15 mouse cellular contexts compared by ENCODE assay signal in the genomic region with DNA sequence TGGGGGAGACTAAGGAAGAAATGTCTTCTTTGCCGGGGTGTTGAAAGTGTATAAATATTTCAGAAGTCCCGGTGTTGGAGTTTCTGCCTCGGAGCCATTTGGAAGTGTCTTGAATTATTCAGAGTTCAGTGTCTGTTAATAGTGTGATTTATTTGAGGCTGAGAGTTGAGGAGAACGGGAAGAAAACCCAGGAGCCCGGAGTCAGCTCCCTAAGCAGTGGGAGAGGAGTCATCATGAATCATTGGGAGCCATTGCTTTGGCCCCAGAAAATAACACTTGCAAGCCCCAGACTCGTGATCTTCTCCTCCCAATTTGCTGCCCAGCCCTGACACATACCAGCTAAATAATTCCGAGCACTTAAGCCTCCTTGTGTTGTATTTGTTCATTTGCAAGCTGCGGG.
"Had no signal": no experiment of that assay in that cellular context is flagged by ENCODE, and none has a peak within 500 bp of the region (broad histone marks: within the 10 kb centered on the region; RNA-seq: fewer than 3 reads in every experiment).

No protein-coding gene starts in this region.

- H3K36me3 ChIP-seq: limb, embryonic 15.5 days; liver, embryonic 12.5 days; neural tube, embryonic 13.5 days had no signal

- H3K27ac ChIP-seq: kidney, postnatal 0 days; layer of hippocampus, adult 2 months; left cerebral cortex, adult 2 months; limb, embryonic 15.5 days; liver, embryonic 12.5 days; neural tube, embryonic 13.5 days had no signal

- H3K27me3 ChIP-seq: limb, embryonic 15.5 days; liver, embryonic 12.5 days; neural tube, embryonic 13.5 days had no signal

- H3K9me3 ChIP-seq: limb, embryonic 15.5 days; liver, embryonic 12.5 days; neural tube, embryonic 13.5 days had no signal

- H3K9ac ChIP-seq: limb, embryonic 15.5 days; liver, embryonic 12.5 days; lung, embryonic 14.5 days; neural tube, embryonic 13.5 days had no signal

- H3K4me1 ChIP-seq: limb, embryonic 15.5 days had no signal

- H3K4me2 ChIP-seq: limb, embryonic 15.5 days; liver, embryonic 12.5 days; lung, embryonic 14.5 days; neural tube, embryonic 13.5 days had no signal

- ATAC-seq: liver, embryonic 12.5 days had no signal

- H3K4me3 ChIP-seq: layer of hippocampus, adult 2 months; left cerebral cortex, adult 2 months; limb, embryonic 15.5 days; liver, embryonic 12.5 days; neural tube, embryonic 13.5 days had no signal

- DNase-seq: kidney, adult 11 months; kidney, adult 9 months; kidney, postnatal 4 days; lung, embryonic 14.5 days; retina, postnatal 1 day; right cerebral cortex, postnatal 4 days; spleen, adult 18-20 months; thymus, adult 18-20 months; thymus, postnatal 14 days had no signal
